Mouse (Mus musculus): Measurements from ENCODE around the gene Tchp. TPM values are rescaled to one million over a fixed set of nuclear protein-coding genes. Genes with fewer than 3 reads are reported as not detected.

The Tchp gene
- polyA plus RNA-seq (2017; shearing (Covaris generic)), result 26.7 TPM

DNA sequence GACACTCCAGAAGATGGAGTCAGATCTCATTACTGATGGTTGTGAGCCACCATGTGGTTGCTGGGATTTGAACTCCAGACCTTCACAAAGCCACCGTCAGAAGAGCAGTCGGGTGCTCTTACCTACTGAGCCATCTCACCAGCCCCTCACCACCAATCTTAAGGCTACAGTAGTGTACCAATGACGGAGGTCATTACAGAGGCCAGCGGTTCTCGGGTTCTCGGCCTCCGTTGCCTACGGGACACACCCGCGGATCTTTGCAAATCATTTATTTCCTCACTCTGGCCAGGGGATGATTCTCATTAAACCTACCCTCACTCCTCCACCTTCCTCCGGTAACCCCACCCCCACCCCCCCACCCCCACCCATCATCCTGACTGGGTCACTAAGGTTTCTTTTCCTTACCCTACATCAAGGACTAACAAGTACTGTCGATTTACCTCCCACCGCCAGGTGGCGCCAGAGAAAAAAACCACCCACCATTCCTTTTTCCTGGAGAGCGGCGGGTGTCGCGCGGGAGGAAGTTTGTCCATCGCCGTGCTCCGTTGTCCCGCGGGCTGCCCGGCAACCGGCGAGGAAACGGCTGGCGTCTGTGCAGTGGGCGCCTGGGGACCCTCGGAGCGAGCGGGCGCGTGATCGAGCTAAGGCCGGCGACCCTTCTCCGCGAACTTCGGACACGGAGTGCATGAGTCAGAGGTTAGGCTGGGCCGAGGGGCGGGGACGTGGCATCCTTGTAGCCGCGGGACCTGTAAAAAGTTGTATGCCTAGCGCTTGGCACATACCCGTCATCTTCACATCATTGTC, at the start of gene Tchp:
Gene Tchp (plus strand): TSS at position 496 of the 804 bp plus-strand sequence.

DNA sequence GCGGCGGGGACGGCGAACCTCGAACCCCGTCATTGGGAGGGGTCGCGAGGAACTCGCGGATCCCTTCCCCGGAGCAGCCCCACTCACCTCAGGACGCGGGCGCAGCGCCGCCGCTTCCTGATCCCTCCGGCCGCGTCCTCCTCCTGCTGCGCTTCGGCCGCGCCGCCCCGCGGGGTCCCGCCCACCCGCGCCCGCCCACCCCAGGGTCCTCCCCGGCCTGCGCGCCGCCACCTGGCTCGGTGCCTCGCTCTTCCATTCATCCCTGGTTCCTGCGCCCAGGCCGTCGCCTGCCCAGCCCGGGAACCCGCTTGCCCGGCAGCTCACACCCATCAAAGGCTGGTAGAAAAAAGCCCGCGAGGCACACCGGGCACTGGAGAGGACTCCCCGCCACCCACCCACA, 49.3 kb upstream of the Tchp start, which contains the start of gene Trpv4:
Gene Trpv4 (minus strand): TSS at position 167 of the 400 bp plus-strand sequence.

GRCm38 (mm10) chr5:114690633-114691567, 16.7 kb upstream of the Tchp start, which contains the start of gene Gltp:
Gltp (minus strand) TSS chr5:114690984.

Other genes with a start within 250 kb of the Tchp start
- gene Fam222a, start 139.7 kb upstream of the Tchp start, polyA plus RNA-seq (2017; shearing (Covaris generic)), result not detected
- 1.0 TPM for gene Trpv4, start 49.3 kb upstream of the Tchp start, polyA plus RNA-seq (2017; shearing (Covaris generic))
- 259 TPM for gene Gltp, start 16.8 kb upstream of the Tchp start, polyA plus RNA-seq (2017; shearing (Covaris generic))
- 12.2 TPM for gene Ankrd13a, start 66.9 kb downstream of the Tchp start, polyA plus RNA-seq (2017; shearing (Covaris generic))
- gene Git2, start 67.8 kb downstream of the Tchp start, polyA plus RNA-seq (2017; shearing (Covaris generic)), result 130 TPM
- 77.5 TPM for gene 1500011B03Rik, start 115.7 kb downstream of the Tchp start, polyA plus RNA-seq (2017; shearing (Covaris generic))
- gene 4930519G04Rik, start 145.9 kb downstream of the Tchp start, polyA plus RNA-seq (2017; shearing (Covaris generic)), result not detected
- not detected for gene Gm9936, start 150.9 kb downstream of the Tchp start, polyA plus RNA-seq (2017; shearing (Covaris generic))
- gene Oasl2, start 189.2 kb downstream of the Tchp start, polyA plus RNA-seq (2017; shearing (Covaris generic)), result 12.2 TPM
- gene Oasl1, start 215.5 kb downstream of the Tchp start, polyA plus RNA-seq (2017; shearing (Covaris generic)), result 5.3 TPM
- 65.2 TPM for gene 2210016L21Rik, start 234.4 kb downstream of the Tchp start, polyA plus RNA-seq (2017; shearing (Covaris generic))